Comparison of ENCODE assay signal across 20 mouse cellular contexts in genomic region chr6:99339343-99339620, GRCm38 (mm10).
DNase-seq lines count a peak whose midpoint lies in the region; ATAC-seq and TF ChIP-seq lines count a peak whose summit lies in the region.
"Had no signal": no experiment of that assay in that cellular context is flagged by ENCODE, and none has a peak within 500 bp of the region (broad histone marks: within the 10 kb centered on the region; RNA-seq: fewer than 3 reads in every experiment).

No protein-coding gene starts in this region.

- no peak for TF ChIP-seq EP300 in stomach, postnatal 0 days (optimal IDR thresholded peaks at IDR 0.05)

- H3K9ac ChIP-seq in hindbrain, embryonic 11.5 days (ENCODE audit: low read depth, low read length), result no peak overlapping the region
- H3K9ac ChIP-seq in hindbrain, embryonic 14.5 days, result no peak overlapping the region
- 0 out of 2 replicates have a peak overlapping the region, but pooled peaks have one; percentile 2 for H3K9ac ChIP-seq in stomach, embryonic 16.5 days (ENCODE audit: low read length)
- no peak overlapping the region for H3K9ac ChIP-seq in stomach, postnatal 0 days (ENCODE audit: low read length)
- H3K9ac ChIP-seq: limb, embryonic 12.5 days; liver, embryonic 15.5 days had no signal

- DNase-seq in hindbrain, embryonic 11.5 days (ENCODE audit: low spot score), result peak; percentile 35
- no peak for DNase-seq in hindbrain, embryonic 14.5 days (ENCODE audit: low spot score)
- DNase-seq in stomach, postnatal 0 days (ENCODE audit: low spot score), result no peak
- DNase-seq in cerebellum, adult 11 months, result no peak
- DNase-seq in kidney, postnatal 14 days, result no peak
- DNase-seq: adrenal gland, postnatal 36 days; cerebellum, postnatal 25 days; heart, postnatal 36 days; kidney, adult 2 months; kidney, postnatal 36 days; lung, postnatal 36 days; retina, postnatal 1 day; thymus, postnatal 25 days had no signal

- H3K9me3 ChIP-seq in hindbrain, embryonic 11.5 days (ENCODE audit: control insufficient read depth, low read length), result no peaks in the 10 kb centered on the region
- H3K9me3 ChIP-seq in hindbrain, embryonic 14.5 days (ENCODE audit: control insufficient read depth, low read length), result no peaks in the 10 kb centered on the region
- H3K9me3 ChIP-seq in stomach, embryonic 16.5 days (replicated peaks; ENCODE audit: control insufficient read depth, low read length), result no peaks in the 10 kb centered on the region
- no peaks in the 10 kb centered on the region for H3K9me3 ChIP-seq in stomach, postnatal 0 days (ENCODE audit: control insufficient read depth, low read length)
- H3K9me3 ChIP-seq: limb, embryonic 12.5 days; liver, embryonic 15.5 days had no signal

- ATAC-seq in hindbrain, embryonic 11.5 days (ENCODE audit: low FRiP score), result no peak
- ATAC-seq in hindbrain, embryonic 14.5 days (ENCODE audit: low FRiP score), result no peak
- no peak for ATAC-seq in stomach, embryonic 16.5 days (ENCODE audit: insufficient read depth, low FRiP score)
- ATAC-seq in stomach, postnatal 0 days (ENCODE audit: low FRiP score, low TSS enrichment), result no peak
- ATAC-seq in granulocyte monocyte progenitor cell, adult 5-6 weeks (replicated peaks; ENCODE audit: poor library complexity, severe bottlenecking), result 0 out of 2 replicates have a peak, but pooled peaks have one; percentile 10
- ATAC-seq: activated CD4-positive, CD25-positive, alpha-beta regulatory T cell, adult 4 months; forebrain, embryonic 14.5 days; midbrain, embryonic 16.5 days had no signal

- H3K27me3 ChIP-seq in hindbrain, embryonic 11.5 days (ENCODE audit: control insufficient read depth, insufficient read depth, low read length), result no peaks in the 10 kb centered on the region
- H3K27me3 ChIP-seq in hindbrain, embryonic 14.5 days (ENCODE audit: control insufficient read depth, insufficient read depth, low read length), result no peaks in the 10 kb centered on the region
- H3K27me3 ChIP-seq in stomach, embryonic 16.5 days (ENCODE audit: control insufficient read depth, insufficient read depth, low read length), result no peaks in the 10 kb centered on the region
- H3K27me3 ChIP-seq in stomach, postnatal 0 days (ENCODE audit: control insufficient read depth, insufficient read depth, low read length), result no peaks in the 10 kb centered on the region
- H3K27me3 ChIP-seq: liver, embryonic 15.5 days had no signal

- no peak overlapping the region for H3K4me3 ChIP-seq in hindbrain, embryonic 11.5 days (ENCODE audit: low read depth, low read length)
- H3K4me3 ChIP-seq in hindbrain, embryonic 14.5 days (replicated peaks; ENCODE audit: low read length), result no peak overlapping the region
- H3K4me3 ChIP-seq in stomach, embryonic 16.5 days (replicated peaks; ENCODE audit: low read length), result no peak overlapping the region
- no peak overlapping the region for H3K4me3 ChIP-seq in stomach, postnatal 0 days (ENCODE audit: low read depth, low read length)
- H3K4me3 ChIP-seq: limb, embryonic 12.5 days; liver, embryonic 15.5 days had no signal

- H3K4me1 ChIP-seq in hindbrain, embryonic 11.5 days (replicated peaks; ENCODE audit: control insufficient read depth, insufficient read depth, low read length), result no peaks in the 10 kb centered on the region
- H3K4me1 ChIP-seq in hindbrain, embryonic 14.5 days (replicated peaks; ENCODE audit: control insufficient read depth, insufficient read depth, low read length), result 0 out of 2 replicates have a peak, but pooled peaks cover 11% of the 10 kb centered on the region
- peaks cover 25% of the 10 kb centered on the region for H3K4me1 ChIP-seq in stomach, embryonic 16.5 days (ENCODE audit: control insufficient read depth, insufficient read depth, low read length)
- 0 out of 2 replicates have a peak, but pooled peaks cover 3% of the 10 kb centered on the region for H3K4me1 ChIP-seq in stomach, postnatal 0 days (replicated peaks; ENCODE audit: control insufficient read depth, insufficient read depth)

- H3K27ac ChIP-seq in hindbrain, embryonic 11.5 days (ENCODE audit: low read depth, low read length), result no peak overlapping the region
- no peak overlapping the region for H3K27ac ChIP-seq in hindbrain, embryonic 14.5 days
- H3K27ac ChIP-seq in stomach, embryonic 16.5 days (ENCODE audit: low read length), result no peak overlapping the region
- no peak overlapping the region; the same call in 1 of the 2 replicates for H3K27ac ChIP-seq in stomach, postnatal 0 days (replicated peaks)
- H3K27ac ChIP-seq: limb, embryonic 12.5 days; liver, embryonic 15.5 days had no signal

- H3K4me2 ChIP-seq in hindbrain, embryonic 11.5 days (replicated peaks; ENCODE audit: low read depth, low read length), result no peak overlapping the region
- H3K4me2 ChIP-seq in hindbrain, embryonic 14.5 days (replicated peaks), result no peak overlapping the region
- H3K4me2 ChIP-seq in stomach, embryonic 16.5 days (ENCODE audit: low read depth, low read length), result no peak overlapping the region
- H3K4me2 ChIP-seq in stomach, postnatal 0 days (replicated peaks; ENCODE audit: low read depth), result no peak overlapping the region
- H3K4me2 ChIP-seq: limb, embryonic 12.5 days; liver, embryonic 15.5 days had no signal

- 49% methylated on average over 5 of the region's 5 CpGs for WGBS in hindbrain, embryonic 11.5 days
- 29% methylated on average over 5 of the region's 5 CpGs for WGBS in hindbrain, embryonic 14.5 days
- 61% methylated on average over 5 of the region's 5 CpGs for WGBS in stomach, embryonic 16.5 days
- 56% methylated on average over 5 of the region's 5 CpGs for WGBS in stomach, postnatal 0 days

- no peak for TF ChIP-seq CTCF in stomach, postnatal 0 days (IDR thresholded peaks at IDR 0.05; ENCODE audit: low read depth)

- no peaks in the 10 kb centered on the region for H3K36me3 ChIP-seq in hindbrain, embryonic 11.5 days (ENCODE audit: control insufficient read depth, insufficient read depth, low read length)
- H3K36me3 ChIP-seq in hindbrain, embryonic 14.5 days (replicated peaks; ENCODE audit: control insufficient read depth, insufficient read depth), result no peaks in the 10 kb centered on the region
- H3K36me3 ChIP-seq in stomach, embryonic 16.5 days (ENCODE audit: control insufficient read depth, insufficient read depth, low read length), result no peaks in the 10 kb centered on the region
- H3K36me3 ChIP-seq in stomach, postnatal 0 days (ENCODE audit: control insufficient read depth, insufficient read depth, low read length), result no peaks in the 10 kb centered on the region
- H3K36me3 ChIP-seq: limb, embryonic 12.5 days; liver, embryonic 15.5 days had no signal
